ENCODE assay signal across 8 mouse cellular contexts in genomic region chr9:103692699-103693098, GRCm38 (mm10).
DNase-seq lines count a peak whose midpoint lies in the region; ATAC-seq lines count a peak whose summit lies in the region.

No protein-coding gene starts in this region.

- H3K4me1 ChIP-seq in forebrain, embryonic 13.5 days = peaks cover 42% of the 10 kb centered on the region
- peaks cover 17% of the 10 kb centered on the region for H3K4me1 ChIP-seq in forebrain, embryonic 12.5 days
- peaks cover 20% of the 10 kb centered on the region for H3K4me1 ChIP-seq in limb, embryonic 10.5 days
- H3K4me1 ChIP-seq in intestine, embryonic 16.5 days (ENCODE audit: control insufficient read depth, insufficient read depth, low read length) = no peaks in the 10 kb centered on the region

- 0 out of 2 replicates have a peak, but pooled peaks cover 3% of the 10 kb centered on the region for H3K9me3 ChIP-seq in forebrain, embryonic 13.5 days (replicated peaks)
- H3K9me3 ChIP-seq in forebrain, embryonic 12.5 days = no peaks in the 10 kb centered on the region
- H3K9me3 ChIP-seq in limb, embryonic 10.5 days (replicated peaks) = no peaks in the 10 kb centered on the region
- no peaks in the 10 kb centered on the region for H3K9me3 ChIP-seq in intestine, embryonic 16.5 days (ENCODE audit: control insufficient read depth, low read length)

- WGBS in forebrain, embryonic 13.5 days = 71% methylated on average over 4 of the region's 4 CpGs
- WGBS in forebrain, embryonic 12.5 days = 84% methylated on average over 4 of the region's 4 CpGs
- 33% methylated on average over 4 of the region's 4 CpGs for WGBS in limb, embryonic 10.5 days
- 55% methylated on average over 4 of the region's 4 CpGs for whole genome bisulfite sequencing in intestine, embryonic 16.5 days

- no peak overlapping the region for H3K4me2 ChIP-seq in forebrain, embryonic 13.5 days
- H3K4me2 ChIP-seq in forebrain, embryonic 12.5 days = no peak overlapping the region
- no peak overlapping the region for H3K4me2 ChIP-seq in intestine, embryonic 16.5 days (ENCODE audit: low read depth, low read length)

- no peaks in the 10 kb centered on the region for H3K27me3 ChIP-seq in forebrain, embryonic 13.5 days
- H3K27me3 ChIP-seq in forebrain, embryonic 12.5 days = 0 out of 2 replicates have a peak, but pooled peaks cover 4% of the 10 kb centered on the region
- H3K27me3 ChIP-seq in limb, embryonic 10.5 days (ENCODE audit: low read depth, poor library complexity, severe bottlenecking) = no peaks in the 10 kb centered on the region
- H3K27me3 ChIP-seq in intestine, embryonic 16.5 days (replicated peaks; ENCODE audit: control insufficient read depth, insufficient read depth, low read length) = no peaks in the 10 kb centered on the region

- no peak overlapping the region for H3K27ac ChIP-seq in forebrain, embryonic 13.5 days
- H3K27ac ChIP-seq in forebrain, embryonic 12.5 days = no peak overlapping the region
- H3K27ac ChIP-seq in limb, embryonic 10.5 days = no peak overlapping the region; the same call in 1 of the 2 replicates
- no peak overlapping the region for H3K27ac ChIP-seq in intestine, embryonic 16.5 days (ENCODE audit: low read length)

- H3K4me3 ChIP-seq in forebrain, embryonic 13.5 days = no peak overlapping the region
- H3K4me3 ChIP-seq in forebrain, embryonic 12.5 days (replicated peaks) = no peak overlapping the region
- H3K4me3 ChIP-seq in limb, embryonic 10.5 days = no peak overlapping the region
- no peak overlapping the region for H3K4me3 ChIP-seq in intestine, embryonic 16.5 days (ENCODE audit: low read length)

- ATAC-seq in forebrain, embryonic 13.5 days = peak; percentile 48; the same call in 1 of the 2 replicates
- no peak for ATAC-seq in forebrain, embryonic 12.5 days (ENCODE audit: low FRiP score)
- no peak for ATAC-seq in intestine, embryonic 16.5 days
- ATAC-seq in megakaryocyte progenitor cell, adult 5-6 weeks (replicated peaks; ENCODE audit: poor library complexity) = no peak

- H3K9ac ChIP-seq in forebrain, embryonic 13.5 days = no peak overlapping the region
- no peak overlapping the region for H3K9ac ChIP-seq in forebrain, embryonic 12.5 days
- H3K9ac ChIP-seq in intestine, embryonic 16.5 days (ENCODE audit: low read depth, low read length) = no peak overlapping the region

- DNase-seq in brain, embryonic 18.5 days (ENCODE audit: low read depth, low spot score) = peak; percentile 67
- DNase-seq in heart, postnatal 4 days = peak; percentile 36
- DNase-seq in limb, embryonic 10.5 days (ENCODE audit: low spot score) = peak; percentile 62
- no peak for DNase-seq in T-cell, adult 2 months (ENCODE audit: low spot score)

- no peaks in the 10 kb centered on the region for H3K36me3 ChIP-seq in forebrain, embryonic 13.5 days (ENCODE audit: poor library complexity, severe bottlenecking)
- no peaks in the 10 kb centered on the region for H3K36me3 ChIP-seq in forebrain, embryonic 12.5 days (replicated peaks)
- no peaks in the 10 kb centered on the region for H3K36me3 ChIP-seq in limb, embryonic 10.5 days
- no peaks in the 10 kb centered on the region for H3K36me3 ChIP-seq in intestine, embryonic 16.5 days (ENCODE audit: control insufficient read depth, insufficient read depth, low read length)
